Mouse (Mus musculus) layer of hippocampus, postnatal 10 days (tissue): ENCODE measurements around the gene Bhlhe23. TPM values are rescaled to one million over a fixed set of nuclear protein-coding genes. Genes with fewer than 3 reads are reported as not detected.

Experiments used
- DNase-seq, 2 experiments: peaks; one replicate each; pipeline ENCODE4 v3.0.0; 2021; ENCODE audit warnings: low spot score in 2 of 2
- long read RNA-seq: library from polyadenylated mRNA; stranded (forward); transcript quantifications from one replicate; pipeline ENCODE4 v2.0.0, GENCODE M21; 2023
- total RNA-seq, 2 experiments: library from RNA; stranded (reverse); gene quantifications; 2 replicates each; pipeline ENCODE4 v1.2.3; 2021

Gene Bhlhe23
- under 1 TPM in 1 of 2 experiments, not detected in 1; 0.14 TPM for total RNA-seq
- long read RNA-seq, result 0 reads

DNA sequence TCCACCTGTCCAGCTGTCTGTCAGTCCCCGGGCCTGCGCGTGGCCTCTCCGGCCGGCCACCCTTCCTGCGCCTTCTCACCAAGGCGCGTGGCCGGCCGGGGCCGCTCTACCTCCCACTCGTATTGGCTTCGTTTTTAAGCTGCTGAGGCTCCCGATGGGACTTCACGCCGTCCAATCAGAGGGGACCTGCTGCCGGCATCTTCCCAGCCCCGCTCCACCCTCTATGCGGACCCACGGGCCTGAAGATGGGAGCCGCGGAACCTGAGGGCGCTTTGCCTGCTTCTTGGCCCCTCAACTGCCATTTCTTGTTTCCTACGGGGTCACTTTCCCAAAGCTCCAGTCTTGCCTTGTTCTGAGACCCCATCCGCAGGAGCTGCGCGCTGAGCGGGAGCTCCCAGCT is at the start of gene Bhlhe23:
Bhlhe23 (minus strand) TSS at position 108 of the 400 bp plus-strand sequence.
- no peak for DNase-seq

DNA sequence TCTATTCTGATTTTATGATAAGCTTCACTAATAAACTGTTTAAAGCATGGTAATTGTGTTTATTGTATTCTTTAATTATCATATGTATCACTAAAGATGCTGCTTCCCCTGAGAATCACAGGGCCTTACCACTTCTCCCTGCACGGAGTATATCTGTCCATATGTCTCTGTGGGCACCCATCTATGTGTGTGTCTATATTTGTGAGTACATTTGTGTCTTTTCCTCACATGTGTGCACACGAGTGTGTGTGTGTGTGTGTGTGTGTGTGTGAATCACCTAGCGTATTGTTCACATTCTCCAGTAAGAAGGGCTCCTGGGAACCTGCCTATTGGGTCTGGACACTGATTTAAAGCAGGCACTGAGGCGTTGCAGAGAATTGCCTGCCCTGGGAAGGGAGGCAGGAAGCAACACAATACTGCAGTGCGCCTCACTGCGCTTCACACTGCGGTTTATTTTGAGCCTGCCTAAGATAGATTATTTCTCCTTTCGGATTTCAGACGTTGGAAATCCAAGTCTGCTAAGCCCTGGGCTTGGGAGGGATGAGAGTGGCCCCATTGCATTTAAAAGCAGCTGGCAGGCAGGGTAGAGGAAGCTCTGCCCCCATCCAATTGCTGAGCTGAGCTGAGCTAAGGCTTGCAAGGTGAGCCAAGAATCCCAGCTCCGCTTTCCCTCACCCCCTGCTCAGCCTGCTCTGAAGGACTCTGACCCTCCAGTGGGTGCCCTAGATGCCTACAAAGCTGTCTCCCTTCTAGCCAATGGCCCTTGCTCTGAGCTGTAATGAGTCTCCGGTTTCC is 48.6 kb upstream of the Bhlhe23 start:
- DNase-seq, result peak; percentile 22 to 37

DNA sequence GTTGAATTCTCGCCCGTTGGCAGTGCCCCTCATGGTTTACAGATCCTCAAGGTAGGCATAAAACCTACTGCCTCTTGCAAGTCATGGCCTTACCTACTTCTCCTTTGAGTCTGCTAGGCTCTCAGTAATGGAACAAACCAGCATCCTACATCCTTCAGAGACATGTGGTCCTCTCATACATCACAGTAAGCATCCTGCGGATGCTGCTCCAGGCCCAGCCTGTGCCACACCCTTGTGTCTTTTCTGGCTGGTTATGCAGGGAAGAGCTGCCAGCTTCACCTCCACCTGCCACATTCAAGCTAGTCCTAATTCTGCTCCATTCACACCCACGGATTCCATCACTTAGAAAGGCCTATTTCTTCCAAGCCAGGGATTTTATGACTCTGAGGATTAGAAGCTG is 48.0 kb upstream of the Bhlhe23 start:
- DNase-seq, result no peak

DNA sequence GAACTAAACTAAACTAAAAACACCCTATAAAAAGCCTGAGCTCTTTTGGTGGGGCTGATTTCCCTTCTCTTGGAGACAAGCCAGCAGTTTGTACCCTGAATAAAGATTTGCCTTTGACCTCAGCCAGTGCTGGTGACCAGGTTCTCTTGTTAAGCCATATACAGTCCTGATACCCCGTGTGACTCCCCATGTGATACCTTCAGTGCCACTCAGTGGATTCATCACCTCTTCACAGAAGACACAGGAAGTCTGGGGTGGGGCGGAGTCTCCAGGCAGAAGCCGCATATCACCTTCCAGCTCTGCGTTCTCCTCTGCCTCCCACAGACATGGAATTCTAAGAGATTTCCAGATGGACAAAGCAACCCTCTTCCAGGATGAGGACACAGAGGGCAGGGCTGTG is 47.4 kb upstream of the Bhlhe23 start:
- no peak for DNase-seq

DNA sequence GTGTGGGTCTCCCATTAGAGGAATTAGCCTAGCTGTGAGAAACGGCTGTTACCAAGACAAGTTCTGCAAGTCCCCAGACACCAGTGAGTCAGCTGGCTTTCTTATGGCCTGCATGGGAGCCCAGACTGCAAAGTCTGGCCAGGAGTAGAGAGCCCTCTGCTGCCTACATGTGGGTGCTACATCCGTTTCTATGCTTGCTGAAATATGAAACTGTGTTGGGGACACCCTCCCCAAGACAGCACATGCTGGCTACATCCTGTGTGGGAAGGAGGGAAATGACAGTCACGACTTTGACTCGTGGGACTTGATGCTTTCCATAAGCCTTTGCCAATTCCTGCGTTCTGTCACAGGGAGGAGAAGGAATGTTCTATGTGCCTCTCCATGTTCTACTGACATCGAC is 45.8 kb upstream of the Bhlhe23 start:
- DNase-seq, result peak; percentile 60 to 72

DNA sequence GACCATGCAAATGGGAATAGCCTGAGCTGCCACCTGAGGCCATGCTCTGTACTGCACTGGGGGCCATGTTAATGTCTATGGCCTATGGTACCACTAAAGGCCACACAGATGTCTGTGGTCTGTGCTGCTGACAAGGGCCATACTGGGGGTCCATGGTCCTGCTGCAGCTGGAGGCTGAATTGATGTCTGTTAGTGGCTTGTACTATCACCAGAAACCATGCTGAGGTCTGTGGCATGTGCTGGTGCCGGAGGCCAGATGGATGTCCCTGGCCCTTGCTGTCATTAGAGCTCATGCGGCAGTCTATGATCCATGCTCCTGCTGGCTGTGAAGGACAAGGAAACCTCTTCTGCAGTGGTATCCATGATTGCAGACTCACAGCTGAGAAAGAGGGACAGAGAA is 42.8 kb upstream of the Bhlhe23 start:
- DNase-seq, result no peak

DNA sequence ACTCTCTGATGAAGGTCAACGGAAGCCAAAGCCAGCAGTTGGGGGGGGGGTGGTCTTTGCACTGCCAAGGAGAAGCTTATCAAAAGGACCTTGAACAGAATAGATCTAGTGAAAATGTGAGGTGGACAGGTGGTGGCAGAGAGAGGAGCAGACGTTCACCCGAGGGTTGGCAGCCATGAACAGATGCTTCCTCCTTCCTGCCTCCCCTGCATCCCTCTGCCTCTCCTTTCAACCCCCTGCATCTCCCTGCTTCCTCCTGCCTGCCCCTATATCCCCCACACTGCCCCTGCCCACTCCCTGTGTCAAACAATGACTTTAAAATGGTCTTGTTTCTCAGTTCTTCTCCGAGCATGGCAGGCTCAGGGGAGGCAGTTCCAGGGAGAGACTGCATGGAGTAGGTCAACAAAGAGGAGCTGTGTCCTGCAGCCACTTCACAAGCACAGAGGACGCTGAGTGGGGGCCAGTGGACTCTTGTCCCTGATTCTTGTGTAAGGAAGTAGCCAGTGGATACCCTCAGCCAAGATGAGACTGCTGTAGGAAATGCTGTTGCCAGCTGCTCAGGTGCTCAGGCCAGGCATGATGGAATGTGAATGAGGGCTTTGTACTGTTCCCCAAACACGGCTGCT is 39.9 kb upstream of the Bhlhe23 start:
- no peak for DNase-seq

DNA sequence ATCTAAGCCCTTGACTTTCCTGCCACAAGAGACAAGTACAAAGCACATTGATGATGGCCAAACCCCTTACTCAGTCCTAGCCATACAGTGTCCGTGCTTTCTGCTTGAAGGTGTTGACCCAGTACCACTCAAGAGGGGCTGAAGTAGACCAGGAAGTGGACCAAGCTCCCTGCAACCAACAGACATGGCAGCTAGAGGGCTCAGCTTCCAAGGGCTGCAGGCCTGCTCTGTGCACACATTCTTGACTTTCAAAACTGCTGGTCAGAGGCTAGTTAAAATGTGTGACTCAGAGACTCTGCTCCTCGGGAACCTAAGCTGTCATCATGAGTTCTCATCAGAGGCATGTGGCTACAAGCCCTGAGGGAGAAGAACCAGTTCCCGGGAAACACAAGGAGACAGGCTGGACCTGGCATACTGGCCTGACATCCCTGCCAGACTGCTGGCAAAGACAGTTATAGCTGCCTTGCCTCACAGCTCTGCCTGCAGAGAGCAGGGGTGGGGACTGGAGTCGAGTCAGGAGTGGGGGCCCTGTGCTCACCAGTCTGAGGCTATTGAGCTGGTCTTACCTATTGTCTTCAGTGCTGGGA is 37.4 kb upstream of the Bhlhe23 start:
- DNase-seq, result peak; percentile 60

DNA sequence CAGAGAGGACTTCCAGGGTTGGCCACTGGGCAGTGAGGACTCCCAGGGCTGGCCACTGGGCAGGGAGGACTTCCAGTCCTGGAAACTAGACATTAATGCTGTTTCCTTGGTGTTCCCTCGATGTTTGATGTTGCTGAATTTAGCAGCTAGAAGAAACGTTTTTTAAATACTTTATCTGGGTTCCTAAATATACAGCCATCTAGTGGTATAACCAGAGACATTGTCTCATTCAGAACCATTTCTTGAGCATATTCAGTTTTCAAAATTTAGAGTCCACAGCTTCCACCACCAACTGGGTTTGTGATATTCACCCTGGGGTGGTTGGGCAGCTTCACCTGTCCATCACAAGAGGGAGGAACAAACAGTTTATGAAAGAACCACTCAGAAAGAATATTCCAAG is 34.3 kb upstream of the Bhlhe23 start:
- DNase-seq, result no peak

DNA sequence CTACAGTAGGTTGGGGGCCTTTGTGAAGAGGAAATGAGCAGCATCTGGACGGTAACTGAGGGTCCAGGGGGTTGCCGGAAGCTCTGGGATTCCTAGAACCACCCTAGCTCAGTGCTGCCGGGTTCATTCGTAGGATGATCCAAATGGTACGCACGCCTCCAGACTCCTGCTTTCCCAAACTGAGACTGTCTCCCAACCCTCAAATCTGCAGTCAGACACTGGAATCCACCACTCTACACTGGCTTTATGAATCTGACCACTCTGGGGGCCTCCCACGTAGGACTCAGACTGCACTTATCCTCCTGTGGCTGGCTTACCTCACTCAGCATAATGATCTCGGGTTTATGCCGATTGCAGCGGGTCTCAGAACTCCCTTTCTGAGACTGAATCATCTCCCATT is 32.8 kb upstream of the Bhlhe23 start:
- no peak for DNase-seq

DNA sequence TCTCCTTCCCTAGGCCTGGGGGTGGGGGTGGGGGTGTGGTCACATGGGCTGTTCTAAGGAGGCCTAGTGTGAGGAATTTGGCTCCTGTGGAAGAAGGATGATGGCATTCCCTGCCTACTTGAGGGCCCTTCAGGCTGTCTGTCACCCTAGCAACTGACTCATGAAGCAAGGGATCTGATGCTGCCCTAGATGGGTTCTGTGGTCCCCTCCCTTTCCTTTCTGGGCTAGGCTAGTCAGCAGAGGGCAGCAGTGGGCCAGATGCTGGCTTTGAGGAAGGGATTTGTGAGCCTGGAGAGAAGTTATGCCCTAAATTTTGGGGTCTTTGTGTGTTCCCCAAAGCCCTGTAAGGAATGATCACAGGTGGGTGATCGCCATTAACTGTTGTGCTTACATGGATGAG is 29.3 kb upstream of the Bhlhe23 start:
- peak; percentile 78 to 82 for DNase-seq

DNA sequence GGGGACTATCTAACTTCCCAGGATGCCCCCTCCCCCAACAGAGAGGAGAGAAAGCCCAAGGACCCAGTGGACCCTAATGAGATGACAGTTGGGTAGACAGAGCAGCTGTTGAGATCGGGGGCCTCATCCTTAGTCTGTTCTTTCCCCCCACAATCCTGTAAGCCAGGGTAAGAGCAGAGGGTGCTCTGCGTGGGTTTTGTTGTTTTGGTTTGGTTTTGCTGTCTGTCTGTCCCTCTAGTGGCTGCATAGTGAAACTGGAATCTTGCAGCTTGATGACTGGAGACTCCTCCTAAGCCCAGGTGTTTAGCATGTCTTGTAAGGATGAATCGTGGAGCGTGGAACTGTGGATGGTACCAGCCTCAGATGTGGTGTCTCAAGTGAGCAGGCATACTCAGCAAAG is 19.3 kb upstream of the Bhlhe23 start:
- DNase-seq, result no peak

DNA sequence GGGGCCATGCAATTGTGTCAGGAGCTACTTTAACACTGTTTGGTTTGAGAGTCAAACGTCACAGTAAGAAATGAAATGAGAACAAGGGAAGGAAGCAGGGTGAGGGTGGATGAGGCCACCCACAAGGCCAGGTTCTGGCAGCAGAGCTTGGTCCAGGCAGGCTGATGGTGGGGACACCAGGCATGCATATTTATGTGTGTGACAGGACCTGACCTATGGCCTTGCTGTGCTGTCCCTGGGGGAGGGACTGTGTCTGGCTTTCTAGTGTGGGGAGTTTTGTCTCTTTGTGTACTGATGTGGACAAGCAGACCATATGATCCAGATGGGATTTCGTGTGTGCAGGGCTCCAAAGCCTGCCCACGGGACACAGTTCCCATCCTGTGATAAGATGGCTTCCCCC is 18.9 kb upstream of the Bhlhe23 start:
- no peak for DNase-seq

DNA sequence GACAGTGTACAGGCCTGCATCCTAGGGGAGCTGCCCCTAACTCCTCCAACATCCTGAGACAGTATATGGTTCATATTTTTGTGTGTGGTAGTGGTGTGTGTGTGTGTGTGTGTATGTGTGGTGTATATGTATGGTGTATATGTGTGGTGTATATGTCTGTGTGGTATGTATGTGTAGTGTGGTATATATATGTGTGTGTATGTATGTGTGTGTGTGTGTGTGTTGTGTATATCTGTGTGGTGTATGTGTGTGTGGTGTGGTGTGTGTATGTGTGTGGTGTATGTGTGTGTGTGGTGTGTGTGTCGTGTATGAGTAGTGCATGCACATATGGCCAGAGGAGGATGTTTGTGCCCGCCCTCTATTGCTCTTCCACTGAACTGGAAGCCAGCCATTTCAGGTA is 17.7 kb upstream of the Bhlhe23 start:
- no peak for DNase-seq

DNA sequence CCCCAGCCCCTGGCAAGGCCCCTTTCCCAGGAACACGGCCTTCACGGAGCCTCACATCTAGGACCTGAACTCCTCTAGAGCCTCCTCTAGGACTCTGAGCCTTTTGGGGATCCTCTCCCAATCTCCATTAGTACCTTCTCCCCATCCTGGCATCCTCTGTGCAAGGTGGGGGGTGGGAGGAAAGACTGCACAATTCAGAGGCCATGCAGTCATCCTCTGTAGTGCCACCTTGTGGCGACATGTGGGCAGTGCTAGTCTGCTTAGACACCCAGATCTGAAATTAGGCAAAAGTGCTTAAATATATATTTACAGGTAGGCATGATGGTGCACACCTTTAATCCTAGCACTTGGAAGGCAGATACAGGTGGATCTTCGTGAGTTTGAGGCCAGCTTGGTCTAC is 15.0 kb upstream of the Bhlhe23 start:
- peak; percentile 71 to 77 for DNase-seq

DNA sequence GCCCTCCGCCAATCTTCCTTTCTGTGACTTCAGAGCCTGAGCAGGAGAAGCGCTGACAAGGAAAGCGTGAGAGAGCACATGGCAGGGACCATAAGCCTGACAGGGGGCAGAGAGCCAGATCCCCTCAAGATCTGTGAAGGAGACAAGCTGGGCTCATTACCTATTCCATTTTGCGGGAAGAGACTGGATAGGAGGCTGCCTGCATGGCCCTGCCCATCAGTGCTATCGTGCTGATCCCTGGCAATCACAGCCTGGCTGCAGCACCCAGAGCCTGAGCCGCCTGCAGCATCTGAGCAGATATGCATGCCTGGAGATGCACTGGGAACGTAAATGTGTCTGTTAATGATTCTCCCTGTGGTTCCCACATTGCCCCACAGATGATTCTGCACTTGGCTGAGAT is 12.1 kb upstream of the Bhlhe23 start:
- peak; percentile 27 to 47 for DNase-seq

DNA sequence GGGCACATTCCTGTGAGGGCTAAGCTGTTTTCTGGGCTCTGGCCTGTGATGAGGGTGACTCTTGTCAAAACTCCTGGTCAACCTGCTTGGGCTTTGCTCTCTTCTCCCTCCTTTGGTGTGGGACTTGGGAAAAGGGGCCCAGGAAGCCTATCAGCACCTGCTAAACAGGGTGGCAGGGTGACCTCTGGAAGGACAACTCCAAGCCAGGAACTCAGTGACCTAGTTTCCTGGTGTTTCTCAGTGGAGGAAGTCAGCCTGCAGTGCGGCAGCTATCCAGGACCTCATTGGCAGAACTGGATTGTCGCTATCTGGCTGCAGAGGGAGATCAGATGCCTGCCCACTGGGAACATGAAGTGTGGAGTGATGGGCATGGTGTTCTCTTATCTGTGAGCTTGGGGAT is 11.7 kb upstream of the Bhlhe23 start:
- no peak for DNase-seq

DNA sequence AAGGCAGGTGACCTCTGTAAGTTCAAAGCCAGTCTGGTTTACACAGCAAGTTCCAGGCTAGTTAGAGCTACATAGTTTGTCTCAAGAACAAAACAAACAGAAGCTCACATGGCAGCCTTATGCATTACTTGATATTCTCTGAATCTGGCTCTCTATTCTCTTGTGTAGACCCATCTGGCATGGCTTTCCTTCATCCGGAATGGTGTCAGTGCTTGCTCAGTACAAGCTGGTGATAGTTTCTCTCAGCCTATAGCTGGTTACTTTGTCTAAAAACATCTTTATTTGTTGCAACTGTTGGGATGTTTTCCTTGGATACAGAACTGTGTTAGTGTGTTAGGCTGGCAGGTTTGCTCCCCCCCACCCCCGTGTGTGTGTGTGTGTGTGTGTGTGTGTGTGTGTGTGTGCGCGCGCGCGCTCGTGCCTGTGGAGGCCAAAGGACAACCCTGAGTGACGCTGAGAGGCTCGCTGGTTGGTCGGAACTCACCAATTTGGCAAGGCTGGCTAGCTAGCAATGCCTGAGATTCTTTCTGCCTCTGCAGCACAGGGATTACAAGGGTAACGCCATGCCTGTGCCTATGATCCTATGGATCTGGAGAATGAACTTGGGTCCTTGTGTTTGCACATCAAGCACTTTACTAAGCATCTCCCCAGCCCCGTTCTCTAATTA is 11.0 kb upstream of the Bhlhe23 start:
- no peak for DNase-seq

DNA sequence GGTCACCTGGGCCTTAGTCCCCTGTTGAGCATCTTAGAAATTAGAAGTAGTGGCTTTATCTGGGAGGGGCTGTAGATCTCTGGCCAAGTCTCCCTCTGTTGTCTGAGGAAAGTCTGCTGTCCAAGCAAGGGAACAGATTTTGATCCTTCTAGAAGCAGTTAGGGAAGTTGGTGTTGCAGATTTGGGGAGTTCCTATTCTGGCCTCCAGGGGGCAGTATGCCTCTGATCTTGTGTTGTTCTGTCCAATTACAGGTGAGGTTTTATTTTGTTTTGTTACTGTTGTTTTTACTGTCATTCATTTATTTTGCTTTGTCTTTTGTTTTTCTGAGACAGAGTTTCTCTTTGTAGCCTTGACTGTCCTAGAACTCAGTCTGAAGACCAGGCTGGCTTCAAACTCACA is 10.0 kb upstream of the Bhlhe23 start:
- DNase-seq, result peak; percentile 44 to 54

DNA sequence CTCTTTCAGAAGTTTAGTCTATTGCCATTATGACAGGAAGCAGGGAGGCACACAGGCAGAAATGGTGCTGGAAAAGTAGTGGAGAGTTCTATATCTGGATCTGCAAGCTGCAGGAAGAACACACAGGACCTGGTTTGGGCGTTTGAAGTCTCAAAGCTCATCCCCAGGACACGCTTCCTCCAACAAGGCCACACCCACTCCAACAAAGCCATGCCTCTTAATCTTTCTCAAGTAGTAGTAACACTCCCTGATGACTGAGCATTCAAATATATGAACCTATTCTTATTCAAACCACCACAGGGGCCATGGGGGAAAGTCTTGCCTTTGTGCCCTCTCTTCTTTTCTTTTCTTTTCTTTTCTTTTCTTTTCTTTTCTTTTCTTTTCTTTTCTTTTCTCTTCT is 3.6 kb upstream of the Bhlhe23 start:
- no peak for DNase-seq

DNA sequence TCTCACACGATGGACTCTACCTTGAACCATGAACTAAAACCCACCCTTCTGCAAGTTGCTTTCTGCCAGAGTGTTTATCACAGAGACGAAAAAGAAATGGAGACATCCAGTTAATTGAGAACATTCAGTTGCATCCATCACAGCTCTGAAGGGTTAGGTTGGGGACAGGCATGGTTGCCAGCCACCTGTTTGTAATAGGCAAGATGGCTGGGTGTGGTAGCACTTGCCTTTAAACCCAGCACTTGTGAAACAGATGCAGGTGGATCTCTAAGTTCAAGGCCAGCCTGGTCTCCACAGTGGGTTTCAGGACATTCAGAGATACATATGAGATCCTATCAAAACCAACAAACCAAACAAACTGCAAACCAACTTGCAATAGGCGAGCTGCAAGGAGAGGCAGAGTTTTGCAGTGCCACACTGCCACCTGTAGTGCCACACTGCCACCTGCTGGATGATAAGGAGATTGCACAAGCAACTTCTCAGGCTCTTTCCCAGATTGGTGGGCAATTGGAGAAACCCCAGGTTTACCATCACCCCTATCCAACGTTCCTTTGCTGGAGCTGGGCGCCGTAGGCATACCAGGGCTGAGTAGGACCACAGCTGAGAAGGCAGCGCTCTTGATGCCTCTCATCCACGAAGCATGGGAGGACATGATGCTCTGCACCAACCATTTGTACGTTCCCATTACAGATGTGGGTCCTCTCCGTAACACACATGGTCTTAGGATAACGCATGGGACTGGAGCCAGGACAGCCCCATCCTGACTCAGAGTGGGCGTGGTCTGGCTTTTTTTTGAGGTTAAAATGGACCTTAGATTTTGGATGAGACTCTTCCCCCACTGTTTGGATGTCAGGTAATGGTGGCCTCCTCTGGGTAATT is 2.8 kb upstream of the Bhlhe23 start:
- DNase-seq, result peak; percentile 76 to 81
